Mouse (Mus musculus): ENCODE data around the gene Bcl2l11. TPM values are rescaled to one million over a fixed set of nuclear protein-coding genes. Genes with fewer than 3 reads are reported as not detected.

Gene Bcl2l11
- polyA plus RNA-seq, 1 experiment, result 4.0 TPM

DNA sequence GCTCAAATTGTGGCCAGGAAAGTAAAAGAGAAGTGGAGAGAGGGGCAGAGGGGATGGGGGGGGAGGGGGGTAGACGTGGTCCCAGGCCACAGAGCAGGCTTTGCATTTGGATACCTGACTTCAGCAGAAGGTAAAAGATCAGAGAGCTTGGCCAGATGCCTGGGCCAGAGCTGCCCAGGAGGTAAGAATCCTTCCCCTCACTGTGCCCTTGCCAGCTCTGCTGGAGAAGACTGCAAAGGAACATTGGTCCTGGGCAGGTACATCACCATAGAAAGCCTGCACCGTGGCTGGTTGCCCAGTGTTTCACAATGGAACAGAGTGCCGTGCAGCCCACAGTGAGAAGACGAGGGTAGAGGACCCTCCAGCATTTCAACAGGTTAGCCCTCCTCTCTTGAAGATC lies 67.6 kb downstream of the Bcl2l11 start:
- Histone ChIP-seq H3K79me3 (ENCODE audit: low read depth) (no peaks in the 10 kb centered on the region), H3K79me2 (ENCODE audit: control insufficient read depth, insufficient read depth) (no peaks in the 10 kb centered on the region), H3ac (ENCODE audit: control insufficient read depth, insufficient read length, low read depth) (no peak overlapping the region), H3K27me3 (ENCODE audit: control insufficient read depth, insufficient read depth, insufficient read length) (no peaks in the 10 kb centered on the region), H3K4me3 (ENCODE audit: insufficient read depth, poor library complexity, severe bottlenecking) (no peak overlapping the region), H3K36me3 (ENCODE audit: control insufficient read depth, insufficient read depth) (no peaks in the 10 kb centered on the region)
- TF ChIP-seq USF1 (IDR thresholded peaks at IDR 0.05; ENCODE audit: low read depth) (no peak), MYOG (IDR thresholded peaks at IDR 0.05; ENCODE audit: control insufficient read depth, extremely low read depth, insufficient read length) (no peak), CTCF (IDR thresholded peaks at IDR 0.05; ENCODE audit: control insufficient read depth, insufficient read depth, insufficient read length) (no peak), CEBPB (IDR thresholded peaks at IDR 0.05; ENCODE audit: low read depth) (no peak), MAX (IDR thresholded peaks at IDR 0.05) (no peak), FOSL1 (IDR thresholded peaks at IDR 0.05; ENCODE audit: insufficient read depth, low read length, poor library complexity, severe bottlenecking) (no peak), MYOD1 (IDR thresholded peaks at IDR 0.05; ENCODE audit: control insufficient read depth, insufficient read length, low read depth) (no peak)

DNA sequence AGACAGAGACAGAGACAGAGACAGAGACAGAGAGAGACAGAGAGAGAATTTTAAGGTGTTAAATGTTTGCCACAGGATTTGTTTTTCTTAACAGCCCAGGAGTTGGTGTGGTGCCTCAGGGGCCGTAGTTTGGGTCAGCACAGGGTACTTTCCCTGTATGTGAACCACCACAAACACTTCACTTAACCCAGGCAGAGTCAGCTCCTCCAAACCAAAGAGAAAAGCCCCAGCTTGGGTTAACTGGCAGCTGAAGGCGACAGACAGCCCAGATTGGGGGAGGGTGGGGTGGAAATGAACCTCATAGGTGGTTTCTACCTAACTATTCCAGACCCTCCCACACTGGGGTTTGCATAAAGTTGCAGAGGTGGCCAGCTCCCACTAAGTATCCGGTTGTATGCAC lies 71.5 kb downstream of the Bcl2l11 start:
- TF ChIP-seq CEBPB (IDR thresholded peaks at IDR 0.05; ENCODE audit: low read depth), result no peak
- TF ChIP-seq MAX (IDR thresholded peaks at IDR 0.05), result no peak
- TF ChIP-seq MYOG (IDR thresholded peaks at IDR 0.05; ENCODE audit: control insufficient read depth, extremely low read depth, insufficient read length), result no peak
- TF ChIP-seq USF1 (IDR thresholded peaks at IDR 0.05; ENCODE audit: low read depth), result no peak
- no peak for TF ChIP-seq CTCF (IDR thresholded peaks at IDR 0.05; ENCODE audit: control insufficient read depth, insufficient read depth, insufficient read length)
- no peak for TF ChIP-seq MYOD1 (IDR thresholded peaks at IDR 0.05; ENCODE audit: control insufficient read depth, insufficient read length, low read depth)
- no peak for TF ChIP-seq FOSL1 (IDR thresholded peaks at IDR 0.05; ENCODE audit: insufficient read depth, low read length, poor library complexity, severe bottlenecking)
- no peaks in the 10 kb centered on the region for H3K36me3 ChIP-seq (ENCODE audit: control insufficient read depth, insufficient read depth)
- H3K27me3 ChIP-seq (ENCODE audit: control insufficient read depth, insufficient read depth, insufficient read length), result no peaks in the 10 kb centered on the region
- no peak overlapping the region for H3K4me3 ChIP-seq (ENCODE audit: insufficient read depth, poor library complexity, severe bottlenecking)
- no peak overlapping the region for H3ac ChIP-seq (ENCODE audit: control insufficient read depth, insufficient read length, low read depth)
- no peaks in the 10 kb centered on the region for H3K79me2 ChIP-seq (ENCODE audit: control insufficient read depth, insufficient read depth)
- no peaks in the 10 kb centered on the region for H3K79me3 ChIP-seq (ENCODE audit: low read depth)

DNA sequence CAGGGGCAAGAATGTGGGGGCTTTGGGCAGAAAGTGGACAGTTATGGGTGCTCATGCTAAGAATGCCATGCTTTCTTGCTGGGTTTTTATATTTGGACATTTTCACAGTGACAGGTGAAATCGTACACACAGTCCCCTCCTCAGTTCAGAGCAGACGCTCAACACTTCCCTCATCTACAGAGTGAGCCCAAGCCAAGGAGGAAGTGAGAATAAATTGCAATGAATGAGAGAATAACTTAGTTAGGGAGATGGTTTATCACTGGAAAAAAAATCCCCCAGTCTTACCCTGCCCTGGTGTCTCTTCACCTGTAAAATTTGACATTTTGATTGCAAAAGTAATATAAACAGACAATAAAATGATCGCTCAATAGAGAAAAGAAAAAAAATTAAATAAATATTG lies 77.3 kb downstream of the Bcl2l11 start:
- H3K79me2 ChIP-seq (ENCODE audit: control insufficient read depth, insufficient read depth), result no peaks in the 10 kb centered on the region
- no peak overlapping the region for H3K4me3 ChIP-seq (ENCODE audit: insufficient read depth, poor library complexity, severe bottlenecking)
- no peak overlapping the region for H3ac ChIP-seq (ENCODE audit: control insufficient read depth, insufficient read length, low read depth)
- TF ChIP-seq MYOD1 (IDR thresholded peaks at IDR 0.05; ENCODE audit: control insufficient read depth, insufficient read length, low read depth) (no peak), CTCF (IDR thresholded peaks at IDR 0.05; ENCODE audit: control insufficient read depth, insufficient read depth, insufficient read length) (no peak), CEBPB (IDR thresholded peaks at IDR 0.05; ENCODE audit: low read depth) (no peak), MYOG (IDR thresholded peaks at IDR 0.05; ENCODE audit: control insufficient read depth, extremely low read depth, insufficient read length) (no peak), FOSL1 (IDR thresholded peaks at IDR 0.05; ENCODE audit: insufficient read depth, low read length, poor library complexity, severe bottlenecking) (no peak), MAX (IDR thresholded peaks at IDR 0.05) (no peak), USF1 (IDR thresholded peaks at IDR 0.05; ENCODE audit: low read depth) (no peak)
- no peaks in the 10 kb centered on the region for H3K79me3 ChIP-seq (ENCODE audit: low read depth)
- H3K27me3 ChIP-seq (ENCODE audit: control insufficient read depth, insufficient read depth, insufficient read length), result no peaks in the 10 kb centered on the region
- no peaks in the 10 kb centered on the region for H3K36me3 ChIP-seq (ENCODE audit: control insufficient read depth, insufficient read depth)

- no peak for TF ChIP-seq CTCF (IDR thresholded peaks at IDR 0.05; ENCODE audit: control insufficient read depth, insufficient read depth, insufficient read length)
- peak; percentile 95 for TF ChIP-seq MYOD1 (IDR thresholded peaks at IDR 0.05; ENCODE audit: control insufficient read depth, insufficient read length, low read depth)
- TF ChIP-seq USF1 (IDR thresholded peaks at IDR 0.05; ENCODE audit: low read depth), result peak; percentile 95
- TF ChIP-seq MAX (IDR thresholded peaks at IDR 0.05), result no peak
- peak; percentile 68 for TF ChIP-seq FOSL1 (IDR thresholded peaks at IDR 0.05; ENCODE audit: insufficient read depth, low read length, poor library complexity, severe bottlenecking)
- no peak for TF ChIP-seq CEBPB (IDR thresholded peaks at IDR 0.05; ENCODE audit: low read depth)
- TF ChIP-seq MYOG (IDR thresholded peaks at IDR 0.05; ENCODE audit: control insufficient read depth, extremely low read depth, insufficient read length), result no peak
- Histone ChIP-seq H3K36me3 (ENCODE audit: control insufficient read depth, insufficient read depth) (no peaks in the 10 kb centered on the region), H3K27me3 (ENCODE audit: control insufficient read depth, insufficient read depth, insufficient read length) (no peaks in the 10 kb centered on the region), H3K79me3 (ENCODE audit: low read depth) (no peaks in the 10 kb centered on the region), H3ac (ENCODE audit: control insufficient read depth, insufficient read length, low read depth) (no peak overlapping the region), H3K4me3 (ENCODE audit: insufficient read depth, poor library complexity, severe bottlenecking) (no peak overlapping the region), H3K79me2 (ENCODE audit: control insufficient read depth, insufficient read depth) (no peaks in the 10 kb centered on the region)
Measured at GRCm38 (mm10) chr2:128203749-128204405, 78.0 kb downstream of the Bcl2l11 start.

GRCm38 (mm10) chr2:128208541-128208940 lies 82.7 kb downstream of the Bcl2l11 start:
- no peak overlapping the region for H3ac ChIP-seq (ENCODE audit: control insufficient read depth, insufficient read length, low read depth)
- TF ChIP-seq FOSL1 (IDR thresholded peaks at IDR 0.05; ENCODE audit: insufficient read depth, low read length, poor library complexity, severe bottlenecking), result no peak
- no peak for TF ChIP-seq MAX (IDR thresholded peaks at IDR 0.05)
- TF ChIP-seq USF1 (IDR thresholded peaks at IDR 0.05; ENCODE audit: low read depth), result no peak
- no peak for TF ChIP-seq CTCF (IDR thresholded peaks at IDR 0.05; ENCODE audit: control insufficient read depth, insufficient read depth, insufficient read length)
- no peak for TF ChIP-seq MYOG (IDR thresholded peaks at IDR 0.05; ENCODE audit: control insufficient read depth, extremely low read depth, insufficient read length)
- TF ChIP-seq MYOD1 (IDR thresholded peaks at IDR 0.05; ENCODE audit: control insufficient read depth, insufficient read length, low read depth), result no peak
- no peak for TF ChIP-seq CEBPB (IDR thresholded peaks at IDR 0.05; ENCODE audit: low read depth)
- no peaks in the 10 kb centered on the region for H3K79me3 ChIP-seq (ENCODE audit: low read depth)
- no peaks in the 10 kb centered on the region for H3K36me3 ChIP-seq (ENCODE audit: control insufficient read depth, insufficient read depth)
- H3K4me3 ChIP-seq (ENCODE audit: insufficient read depth, poor library complexity, severe bottlenecking), result no peak overlapping the region
- no peaks in the 10 kb centered on the region for H3K79me2 ChIP-seq (ENCODE audit: control insufficient read depth, insufficient read depth)
- H3K27me3 ChIP-seq (ENCODE audit: control insufficient read depth, insufficient read depth, insufficient read length), result no peaks in the 10 kb centered on the region
